Mouse (Mus musculus) MEL (cell line): ENCODE results near the gene Slc39a13. TPM values are rescaled to one million over a fixed set of nuclear protein-coding genes. Genes with fewer than 3 reads are reported as not detected.
A peak's percentile ranks its signal among the peaks of the same experiment; 100 is the strongest.

Experiments used
- DNase-seq: peaks from one replicate; pipeline ENCODE4 v3.0.0; 2011; ENCODE audit warnings: low read depth, low spot score
- H3K27ac ChIP-seq: 2 replicates; pipeline ENCODE4 v1.5.1; 2012; ENCODE audit warnings: low read depth, mild to moderate bottlenecking, control low read depth, low read length, moderate library complexity; ENCODE audit not compliant: control insufficient read depth
- H3K27me3 ChIP-seq, 2 experiments: fragments of 150-350 bp in 1 of 2; sonication (generic) in 1 of 2; 2 replicates each; pipeline ENCODE4 v1.6.1; 2012; ENCODE audit warnings: low read length in 2 of 2, mild to moderate bottlenecking in 2 of 2, improper control_type of control experiment in 1 of 2, moderate library complexity in 1 of 2; ENCODE audit not compliant: insufficient read depth in 2 of 2, control insufficient read depth in 1 of 2
- H3K36me3 ChIP-seq, 2 experiments: 2 replicates each; pipeline ENCODE4 v1.6.1; 2012 to 2014; ENCODE audit warnings: low read length in 2 of 2, improper control_type of control experiment in 1 of 2, inconsistent platforms in 1 of 2, mild to moderate bottlenecking in 1 of 2; ENCODE audit not compliant: insufficient read depth in 2 of 2, control insufficient read depth in 1 of 2
- H3K4me1 ChIP-seq, 2 experiments: fragments of 150-350 bp in 1 of 2; sonication (generic) in 1 of 2; 2 replicates each; pipeline ENCODE4 v1.6.1; 2012; ENCODE audit warnings: low read length in 2 of 2, improper control_type of control experiment in 1 of 2, mild to moderate bottlenecking in 1 of 2; ENCODE audit not compliant: insufficient read depth in 2 of 2, control insufficient read depth in 1 of 2
- H3K4me3 ChIP-seq, 2 experiments: fragments of 150-350 bp in 1 of 2; sonication (generic) in 1 of 2; 2 replicates each; pipeline ENCODE4 v1.5.1; 2012; ENCODE audit warnings: low read depth in 2 of 2, low read length in 2 of 2, mild to moderate bottlenecking in 2 of 2, moderate library complexity in 2 of 2, control low read depth in 1 of 2, improper control_type of control experiment in 1 of 2; ENCODE audit not compliant: control insufficient read depth in 1 of 2, insufficient read depth in 1 of 2
- H3K79me2 ChIP-seq: 2 replicates; pipeline ENCODE4 v1.6.1; 2012; ENCODE audit warnings: mild to moderate bottlenecking, low read length, moderate library complexity; ENCODE audit not compliant: control insufficient read depth, poor library complexity, insufficient read depth
- H3K9ac ChIP-seq: 2 replicates; pipeline ENCODE4 v1.6.1; 2012; ENCODE audit warnings: low read depth, mild to moderate bottlenecking, control low read depth, low read length, moderate library complexity; ENCODE audit not compliant: control insufficient read depth, poor library complexity, severe bottlenecking
- H3K9me3 ChIP-seq: fragments of 150-350 bp; sonication (generic); replicated peaks from 2 replicates; pipeline ENCODE4 v1.6.1; 2012; ENCODE audit warnings: mild to moderate bottlenecking, low read length, improper control_type of control experiment, moderate library complexity; ENCODE audit not compliant: insufficient read depth
- CHD1 ChIP-seq: IDR thresholded peaks from 2 replicates; pipeline ENCODE4 v1.6.1; 2012; ENCODE audit warnings: low read depth, mild to moderate bottlenecking, inconsistent platforms, low read length, improper control_type of control experiment
- CHD2 ChIP-seq: IDR thresholded peaks from 2 replicates; pipeline ENCODE4 v1.6.1; 2011; ENCODE audit warnings: low read length, improper control_type of control experiment
- EP300 ChIP-seq, 2 experiments: IDR thresholded peaks; 2 replicates each; pipeline ENCODE4 v1.6.1; 2011; ENCODE audit warnings: improper control_type of control experiment in 2 of 2, low read length in 2 of 2, low read depth in 1 of 2, mild to moderate bottlenecking in 1 of 2
- JUND ChIP-seq: IDR thresholded peaks from 2 replicates; pipeline ENCODE4 v1.6.1; 2011; ENCODE audit warnings: low read depth, mild to moderate bottlenecking, improper control_type of control experiment, low read length
- KAT2A ChIP-seq: conservative IDR thresholded peaks from 2 replicates; pipeline ENCODE4 v1.6.1; 2012; ENCODE audit warnings: low read depth, low read length, improper control_type of control experiment, inconsistent platforms
- MAFK ChIP-seq: IDR thresholded peaks from 2 replicates; pipeline ENCODE4 v1.6.1; 2011; ENCODE audit warnings: low read depth, mild to moderate bottlenecking, low read length, improper control_type of control experiment, borderline replicate concordance
- MAX ChIP-seq: IDR thresholded peaks from 2 replicates; pipeline ENCODE4 v1.6.1; 2011; ENCODE audit warnings: low read length, improper control_type of control experiment
- MAZ ChIP-seq: IDR thresholded peaks from 2 replicates; pipeline ENCODE4 v1.6.1; 2012; ENCODE audit warnings: low read depth, mild to moderate bottlenecking, inconsistent platforms, low read length, improper control_type of control experiment
- MEF2A ChIP-seq: IDR thresholded peaks from 2 replicates; pipeline ENCODE4 v1.6.1; 2014; ENCODE audit warnings: low read depth, mild to moderate bottlenecking, inconsistent platforms, low read length, improper control_type of control experiment; ENCODE audit not compliant: poor library complexity, insufficient replicate concordance, severe bottlenecking; ENCODE audit errors: extremely low read depth
- MXI1 ChIP-seq: IDR thresholded peaks from 2 replicates; pipeline ENCODE4 v1.6.1; 2011; ENCODE audit warnings: mild to moderate bottlenecking, low read depth, low read length, improper control_type of control experiment
- MYB ChIP-seq: IDR thresholded peaks from 2 replicates; pipeline ENCODE4 v1.6.1; 2011; ENCODE audit warnings: mild to moderate bottlenecking, low read depth, low read length, improper control_type of control experiment
- NELFE ChIP-seq: IDR thresholded peaks from 2 replicates; pipeline ENCODE4 v1.6.1; 2011; ENCODE audit warnings: low read depth, low read length, improper control_type of control experiment
- NRF1 ChIP-seq: IDR thresholded peaks from 2 replicates; pipeline ENCODE4 v1.6.1; 2014; ENCODE audit warnings: low read depth, mild to moderate bottlenecking, inconsistent platforms, low read length, improper control_type of control experiment, moderate library complexity; ENCODE audit not compliant: poor library complexity, insufficient read depth, severe bottlenecking
- POLR2A ChIP-seq, 2 experiments: IDR thresholded peaks; 2 replicates each; pipeline ENCODE4 v1.6.1; 2011 to 2012; ENCODE audit warnings: low read length in 2 of 2, mild to moderate bottlenecking in 2 of 2, control low read depth in 1 of 2, improper control_type of control experiment in 1 of 2, low read depth in 1 of 2, moderate library complexity in 1 of 2; ENCODE audit not compliant: control insufficient read depth in 1 of 2, insufficient read depth in 1 of 2, poor library complexity in 1 of 2
- POLR2AphosphoS2 ChIP-seq: IDR thresholded peaks from 2 replicates; pipeline ENCODE4 v1.6.1; 2011; ENCODE audit warnings: low read length, improper control_type of control experiment
- POLR2AphosphoS5 ChIP-seq: IDR thresholded peaks from 2 replicates; pipeline ENCODE4 v1.6.1; 2012; ENCODE audit warnings: low read depth, borderline replicate concordance, mild to moderate bottlenecking, inconsistent platforms, low read length, moderate library complexity, mixed read lengths
- RAD21 ChIP-seq: IDR thresholded peaks from 2 replicates; pipeline ENCODE4 v1.6.1; 2011; ENCODE audit warnings: mild to moderate bottlenecking, low read depth, low read length, improper control_type of control experiment
- RCOR1 ChIP-seq: IDR thresholded peaks from 2 replicates; pipeline ENCODE4 v1.6.1; 2012; ENCODE audit warnings: low read depth, mild to moderate bottlenecking, inconsistent platforms, low read length, improper control_type of control experiment
- SIN3A ChIP-seq: IDR thresholded peaks from 2 replicates; pipeline ENCODE4 v1.6.1; 2012; ENCODE audit warnings: low read length, improper control_type of control experiment, inconsistent platforms
- SMC3 ChIP-seq: IDR thresholded peaks from 2 replicates; pipeline ENCODE4 v1.6.1; 2011; ENCODE audit warnings: low read depth, low read length, improper control_type of control experiment
- TAL1 ChIP-seq: IDR thresholded peaks from 2 replicates; pipeline ENCODE4 v1.6.1; 2012; ENCODE audit warnings: mild to moderate bottlenecking, inconsistent platforms, low read length, moderate library complexity, mixed read lengths
- TBP ChIP-seq: IDR thresholded peaks from 2 replicates; pipeline ENCODE4 v1.8.0; 2011; ENCODE audit warnings: low read depth, low read length, improper control_type of control experiment
- TCF12 ChIP-seq: IDR thresholded peaks from 2 replicates; pipeline ENCODE4 v1.6.1; 2014; ENCODE audit warnings: low read depth, mild to moderate bottlenecking, inconsistent platforms, low read length, improper control_type of control experiment, moderate library complexity
- UBTF ChIP-seq: IDR thresholded peaks from 2 replicates; pipeline ENCODE4 v1.6.1; 2012; ENCODE audit warnings: low read depth, mild to moderate bottlenecking, inconsistent platforms, low read length, improper control_type of control experiment, moderate library complexity, borderline replicate concordance; ENCODE audit not compliant: insufficient read depth
- USF2 ChIP-seq, 2 experiments: IDR thresholded peaks; 2 replicates each; pipeline ENCODE4 v1.6.1; 2011 to 2012; ENCODE audit warnings: improper control_type of control experiment in 2 of 2, low read length in 2 of 2, borderline replicate concordance in 1 of 2, inconsistent platforms in 1 of 2, low read depth in 1 of 2, mild to moderate bottlenecking in 1 of 2; ENCODE audit not compliant: insufficient read depth in 1 of 2
- ZC3H11A ChIP-seq: IDR thresholded peaks from 2 replicates; pipeline ENCODE4 v1.6.1; 2012; ENCODE audit warnings: low read depth, mild to moderate bottlenecking, inconsistent platforms, low read length, improper control_type of control experiment
- ZKSCAN1 ChIP-seq: IDR thresholded peaks from 2 replicates; pipeline ENCODE4 v1.6.1; 2012; ENCODE audit warnings: low read depth, mild to moderate bottlenecking, inconsistent platforms, low read length, improper control_type of control experiment, moderate library complexity
- ZMIZ1 ChIP-seq: IDR thresholded peaks from 2 replicates; pipeline ENCODE4 v1.6.1; 2012; ENCODE audit warnings: low read depth, mild to moderate bottlenecking, inconsistent platforms, low read length, improper control_type of control experiment, moderate library complexity
- ZNF384 ChIP-seq: IDR thresholded peaks from 2 replicates; pipeline ENCODE4 v1.6.1; 2012; ENCODE audit warnings: low read depth, mild to moderate bottlenecking, inconsistent platforms, low read length, improper control_type of control experiment
- polyA plus RNA-seq, 2 experiments: library from polyadenylated mRNA; stranded (reverse) in 1 of 2; unstranded in 1 of 2; fragments of >175 nt in 1 of 2; fragments of >200 nt in 1 of 2; gene quantifications; 2 replicates each; pipeline versions ENCODE4 v1.2.1 to v1.2.4; 2012; ENCODE audit warnings: low replicate concordance in 2 of 2, low read depth in 1 of 2; ENCODE audit not compliant: insufficient read length in 2 of 2, insufficient read depth in 1 of 2, missing spikeins in 1 of 2
- total RNA-seq: library from RNA; depleted of rRNA; stranded (reverse); fragments of 300-350 nt; gene quantifications from 2 replicates; pipeline ENCODE4 v1.2.3, GENCODE M21; 2012

Slc39a13 gene
- total and polyA plus RNA-seq, 3 experiments, result 9.4 to 19.1 TPM; not detected in 1

- H3K27ac ChIP-seq, result peak overlapping the region; percentile 99
- H3K4me3 ChIP-seq, result peak overlapping the region in 1 of 2 experiments; percentile 39; a peak in 2 of 4 replicates
Measured at GRCm38 (mm10) chr2:91086392-91087237, 16.4 kb upstream of the Slc39a13 start.

GRCm38 (mm10) chr2:91085494-91086391 lies 15.5 kb upstream of the Slc39a13 start:
- no peak for DNase-seq
- Histone ChIP-seq H3K27me3 (no peaks in the 10 kb centered on the region), H3K9me3 (no peaks in the 10 kb centered on the region), H3K4me3 (peak overlapping the region in 1 of 2 experiments; percentile 39; a peak in 3 of 4 replicates), H3K27ac (peak overlapping the region; percentile 99), H3K4me1 (peaks cover 7 to 49% of the 10 kb centered on the region in 2 experiments), H3K36me3 (peaks cover 0 to 43% of the 10 kb centered on the region in 2 experiments; a peak in 2 of 4 replicates), H3K9ac (peak overlapping the region; percentile 70), H3K79me2 (peaks cover 1% of the 10 kb centered on the region; the same call in 1 of the 2 replicates)
- TF ChIP-seq ZC3H11A, result no peak
- no peak for TF ChIP-seq MAX
- 0 out of 2 replicates have a peak, but pooled peaks have one; percentile 18 for TF ChIP-seq RCOR1
- no peak; the same call in 1 of the 2 replicates for TF ChIP-seq SMC3
- TF ChIP-seq ZNF384, result no peak
- no peak for TF ChIP-seq MXI1
- TF ChIP-seq TBP, result peak; percentile 37; the same call in 1 of the 2 replicates
- TF ChIP-seq MYB, result peak; percentile 11; the same call in 1 of the 2 replicates
- peak; percentile 36 for TF ChIP-seq CHD2
- no peak for TF ChIP-seq POLR2A (IDR thresholded peaks at IDR 0.05; ENCODE audit: control insufficient read depth in 1 of 2, insufficient read depth in 1 of 2, low read depth in 1 of 2, low read length in 2 of 2, poor library complexity in 1 of 2)
- peak; percentile 48; the same call in 1 of the 2 replicates for TF ChIP-seq SIN3A
- 0 out of 2 replicates have a peak, but pooled peaks have one; percentile 11 for TF ChIP-seq JUND
- TF ChIP-seq NRF1, result no peak
- no peak for TF ChIP-seq MEF2A
- TF ChIP-seq EP300 (IDR thresholded peaks at IDR 0.05; ENCODE audit: low read depth in 1 of 2, low read length in 2 of 2), result 0 out of 4 replicates have a peak, but pooled peaks of 1 of the 2 experiments have one; percentile 14

More at GRCm38 (mm10) chr2:91086392-91087237, 16.4 kb upstream of the Slc39a13 start:
- H3K36me3 ChIP-seq, result peaks cover 0 to 49% of the 10 kb centered on the region in 2 experiments; a peak in 2 of 4 replicates
- peak overlapping the region; percentile 70 for H3K9ac ChIP-seq
- TF ChIP-seq EP300 (IDR thresholded peaks at IDR 0.05; ENCODE audit: low read depth in 1 of 2, low read length in 2 of 2) (peak in 1 of 2 experiments; percentile 40; a peak in 2 of 4 replicates), RAD21 (no peak), TAL1 (no peak; the same call in 1 of the 2 replicates), POLR2AphosphoS2 (peak; percentile 96), ZKSCAN1 (no peak), NELFE (no peak; the same call in none of the 2 replicates), SIN3A (no peak; the same call in 1 of the 2 replicates), MAX (no peak), KAT2A (no peak), MYB (peak; percentile 51; the same call in 1 of the 2 replicates), POLR2AphosphoS5 (peak; percentile 78), ZC3H11A (no peak), ZNF384 (no peak), JUND (0 out of 2 replicates have a peak, but pooled peaks have one; percentile 3), TCF12 (peak; percentile 42; the same call in 1 of the 2 replicates), ZMIZ1 (peak; percentile 86), USF2 (IDR thresholded peaks at IDR 0.05; ENCODE audit: borderline replicate concordance in 1 of 2, insufficient read depth in 1 of 2, low read depth in 1 of 2, low read length in 2 of 2) (no peak), POLR2A (IDR thresholded peaks at IDR 0.05; ENCODE audit: control insufficient read depth in 1 of 2, insufficient read depth in 1 of 2, low read depth in 1 of 2, low read length in 2 of 2, poor library complexity in 1 of 2) (peak in 1 of 2 experiments; percentile 85; a peak in 3 of 4 replicates), UBTF (0 out of 2 replicates have a peak, but pooled peaks have one; percentile 6), MEF2A (no peak), SMC3 (peak; percentile 31), MAZ (0 out of 2 replicates have a peak, but pooled peaks have one; percentile 26), MAFK (peak; percentile 4; the same call in 1 of the 2 replicates), CHD2 (peak; percentile 68; the same call in 1 of the 2 replicates), CHD1 (no peak)
- H3K27me3 ChIP-seq, result no peaks in the 10 kb centered on the region
- DNase-seq, result peak; percentile 81
- peaks cover 1% of the 10 kb centered on the region; the same call in 1 of the 2 replicates for H3K79me2 ChIP-seq
- H3K9me3 ChIP-seq, result no peaks in the 10 kb centered on the region
- peaks cover 7 to 57% of the 10 kb centered on the region in 2 experiments for H3K4me1 ChIP-seq
